Mouse (Mus musculus): Measurements from ENCODE around the gene Kcnq1. TPM values are rescaled to one million over a fixed set of nuclear protein-coding genes. Genes with fewer than 3 reads are reported as not detected.

Kcnq1 gene
- polyA plus RNA-seq, 1 experiment, result 0.01 TPM

DNA sequence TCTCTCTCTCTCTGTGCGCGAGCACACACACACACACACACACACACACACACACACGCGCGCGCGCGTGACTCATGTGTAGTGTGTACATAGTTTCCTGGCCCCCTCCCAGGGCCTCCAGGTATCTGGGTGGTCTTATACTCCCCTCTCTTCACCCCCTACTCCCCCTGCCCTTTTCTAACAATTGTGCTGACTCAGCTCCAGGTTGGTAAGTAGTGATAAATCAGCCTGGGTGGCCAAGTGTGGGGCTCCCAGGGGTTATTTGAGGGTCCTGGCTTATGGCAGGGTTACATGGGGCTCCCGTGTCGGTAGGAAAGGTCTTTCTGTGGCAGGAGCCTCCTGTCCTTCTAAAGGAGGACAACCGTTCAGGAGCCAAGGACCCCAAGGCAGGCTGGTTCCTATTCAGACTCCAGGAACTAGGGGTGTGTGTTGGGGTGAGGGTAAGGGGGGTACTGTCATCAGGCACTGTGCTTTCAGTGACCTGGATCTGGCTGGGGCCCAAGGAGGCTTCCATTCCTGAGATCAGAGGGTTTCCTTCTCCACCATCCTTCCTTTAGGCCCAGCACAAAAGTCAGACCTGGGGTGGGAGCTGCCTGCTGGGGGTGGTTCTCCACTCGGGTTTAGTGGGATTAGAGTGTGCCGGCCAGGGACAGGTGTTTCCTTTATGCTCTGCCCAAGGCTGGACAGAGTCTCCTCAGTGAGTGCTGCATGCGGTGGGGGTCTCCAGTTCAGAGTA, 52.7 kb downstream of the Kcnq1 start:
- Histone ChIP-seq H3K27me3 (ENCODE audit: control insufficient read depth) (peaks cover 7% of the 10 kb centered on the region), H3K9me3 (ENCODE audit: control insufficient read depth, low read length) (no peaks in the 10 kb centered on the region), H3K36me3 (ENCODE audit: control insufficient read depth) (no peaks in the 10 kb centered on the region), H3K4me1 (ENCODE audit: control insufficient read depth) (peaks cover 6% of the 10 kb centered on the region), H3K4me3 (replicated peaks) (no peak overlapping the region)
- TF ChIP-seq TAL1 (IDR thresholded peaks at IDR 0.05; ENCODE audit: low read length) (no peak), GATA1 (IDR thresholded peaks at IDR 0.05; ENCODE audit: low read length) (no peak)

DNA sequence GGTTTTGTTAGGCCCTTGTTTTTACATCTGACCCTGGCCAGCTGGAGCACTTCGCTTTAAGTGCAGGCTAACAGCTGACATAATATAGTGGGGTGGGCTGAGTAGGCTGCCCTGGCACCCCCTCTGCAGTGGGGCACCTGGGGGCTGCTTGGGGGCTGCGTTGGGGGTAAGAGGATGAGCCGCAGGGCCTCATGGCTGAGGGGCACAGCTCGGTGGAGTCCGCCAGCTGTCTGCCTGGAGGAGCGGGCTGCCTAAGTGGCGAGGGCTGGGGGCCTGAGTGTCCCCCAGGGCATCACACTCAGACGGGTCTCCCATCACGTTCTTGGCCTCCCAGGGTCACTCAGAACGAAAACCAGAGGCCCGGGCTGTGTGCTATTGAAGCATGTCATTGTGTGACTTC, 53.3 kb downstream of the Kcnq1 start:
- Histone ChIP-seq H3K4me1 (ENCODE audit: control insufficient read depth) (0 out of 2 replicates have a peak, but pooled peaks cover under 1% of the 10 kb centered on the region), H3K27me3 (ENCODE audit: control insufficient read depth) (peaks cover 6% of the 10 kb centered on the region), H3K4me3 (replicated peaks) (no peak overlapping the region), H3K9me3 (ENCODE audit: control insufficient read depth, low read length) (no peaks in the 10 kb centered on the region), H3K36me3 (ENCODE audit: control insufficient read depth) (no peaks in the 10 kb centered on the region)
- TF ChIP-seq TAL1 (IDR thresholded peaks at IDR 0.05; ENCODE audit: low read length), result no peak
- no peak for TF ChIP-seq GATA1 (IDR thresholded peaks at IDR 0.05; ENCODE audit: low read length)

DNA sequence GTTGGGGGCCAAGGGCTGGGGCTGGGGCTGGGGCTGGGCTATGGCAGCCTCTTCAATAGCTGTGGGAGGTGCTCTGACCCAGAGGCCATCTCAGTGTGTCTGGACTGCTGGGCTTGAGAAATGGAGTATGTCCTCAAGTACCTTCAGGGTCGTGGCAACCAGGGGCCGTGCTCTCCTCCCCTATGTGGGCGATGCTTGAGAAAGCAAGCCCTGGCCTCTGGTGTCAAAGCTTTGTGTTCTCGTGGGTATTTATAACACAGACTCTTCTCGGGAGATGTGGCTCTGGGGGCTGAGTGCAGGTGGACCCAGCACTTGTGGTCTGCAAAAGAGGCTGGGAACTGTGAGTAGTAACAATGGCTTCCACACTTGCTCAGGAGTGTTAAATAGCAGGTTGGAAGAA, 53.9 kb downstream of the Kcnq1 start:
- Histone ChIP-seq H3K9me3 (ENCODE audit: control insufficient read depth, low read length) (no peaks in the 10 kb centered on the region), H3K4me1 (ENCODE audit: control insufficient read depth) (no peaks in the 10 kb centered on the region), H3K36me3 (ENCODE audit: control insufficient read depth) (no peaks in the 10 kb centered on the region), H3K27me3 (ENCODE audit: control insufficient read depth) (no peaks in the 10 kb centered on the region), H3K4me3 (replicated peaks) (no peak overlapping the region)
- TF ChIP-seq GATA1 (IDR thresholded peaks at IDR 0.05; ENCODE audit: low read length) (no peak), TAL1 (IDR thresholded peaks at IDR 0.05; ENCODE audit: low read length) (no peak)

- Histone ChIP-seq H3K4me3 (replicated peaks) (no peak overlapping the region), H3K27me3 (ENCODE audit: control insufficient read depth) (no peaks in the 10 kb centered on the region), H3K36me3 (ENCODE audit: control insufficient read depth) (no peaks in the 10 kb centered on the region), H3K9me3 (ENCODE audit: control insufficient read depth, low read length) (no peaks in the 10 kb centered on the region), H3K4me1 (ENCODE audit: control insufficient read depth) (no peaks in the 10 kb centered on the region)
- TF ChIP-seq TAL1 (IDR thresholded peaks at IDR 0.05; ENCODE audit: low read length) (no peak), GATA1 (IDR thresholded peaks at IDR 0.05; ENCODE audit: low read length) (no peak)
These were observed 55.9 kb downstream of the Kcnq1 start for GRCm38 (mm10) chr7:143162051-143162450.

DNA sequence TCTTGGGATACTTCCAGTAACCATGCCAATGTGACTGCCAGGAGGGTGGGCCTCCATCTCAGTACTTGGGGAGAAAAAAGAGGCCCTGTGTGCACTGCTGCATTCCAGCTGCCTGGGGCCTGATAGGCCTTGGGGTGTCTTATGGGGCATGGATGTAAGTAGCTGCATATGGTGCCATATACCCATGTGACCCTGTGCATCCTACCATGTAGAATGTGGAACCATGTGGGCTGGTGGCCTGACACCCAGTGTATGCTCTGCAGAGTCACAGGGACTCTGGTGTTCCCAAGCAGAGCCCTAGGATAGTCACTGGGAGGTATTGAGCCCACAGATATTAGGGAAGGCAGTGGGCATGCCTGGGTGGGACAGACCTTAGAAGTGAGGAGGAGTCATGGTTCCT, 57.9 kb downstream of the Kcnq1 start:
- H3K4me3 ChIP-seq (replicated peaks), result no peak overlapping the region
- H3K4me1 ChIP-seq (ENCODE audit: control insufficient read depth), result no peaks in the 10 kb centered on the region
- no peaks in the 10 kb centered on the region for H3K27me3 ChIP-seq (ENCODE audit: control insufficient read depth)
- no peaks in the 10 kb centered on the region for H3K36me3 ChIP-seq (ENCODE audit: control insufficient read depth)
- TF ChIP-seq GATA1 (IDR thresholded peaks at IDR 0.05; ENCODE audit: low read length) (no peak), TAL1 (IDR thresholded peaks at IDR 0.05; ENCODE audit: low read length) (no peak)
- H3K9me3 ChIP-seq (ENCODE audit: control insufficient read depth, low read length), result no peaks in the 10 kb centered on the region

- peaks cover 3% of the 10 kb centered on the region for H3K4me1 ChIP-seq (ENCODE audit: control insufficient read depth)
- no peaks in the 10 kb centered on the region for H3K27me3 ChIP-seq (ENCODE audit: control insufficient read depth)
- H3K4me3 ChIP-seq (replicated peaks), result no peak overlapping the region
- no peaks in the 10 kb centered on the region for H3K9me3 ChIP-seq (ENCODE audit: control insufficient read depth, low read length)
- no peaks in the 10 kb centered on the region for H3K36me3 ChIP-seq (ENCODE audit: control insufficient read depth)
- TF ChIP-seq TAL1 (IDR thresholded peaks at IDR 0.05; ENCODE audit: low read length) (no peak), GATA1 (IDR thresholded peaks at IDR 0.05; ENCODE audit: low read length) (no peak)
These were observed 59.6 kb downstream of the Kcnq1 start for GRCm38 (mm10) chr7:143165687-143166265.

- Histone ChIP-seq H3K27me3 (ENCODE audit: control insufficient read depth) (no peaks in the 10 kb centered on the region), H3K36me3 (ENCODE audit: control insufficient read depth) (no peaks in the 10 kb centered on the region), H3K9me3 (ENCODE audit: control insufficient read depth, low read length) (no peaks in the 10 kb centered on the region), H3K4me1 (ENCODE audit: control insufficient read depth) (peaks cover 3% of the 10 kb centered on the region), H3K4me3 (replicated peaks) (no peak overlapping the region)
- no peak for TF ChIP-seq GATA1 (IDR thresholded peaks at IDR 0.05; ENCODE audit: low read length)
- no peak for TF ChIP-seq TAL1 (IDR thresholded peaks at IDR 0.05; ENCODE audit: low read length)
These were observed 61.1 kb downstream of the Kcnq1 start for GRCm38 (mm10) chr7:143167275-143167674.

- H3K4me3 ChIP-seq (replicated peaks), result no peak overlapping the region
- H3K27me3 ChIP-seq (ENCODE audit: control insufficient read depth), result no peaks in the 10 kb centered on the region
- no peaks in the 10 kb centered on the region for H3K36me3 ChIP-seq (ENCODE audit: control insufficient read depth)
- no peaks in the 10 kb centered on the region for H3K9me3 ChIP-seq (ENCODE audit: control insufficient read depth, low read length)
- TF ChIP-seq GATA1 (IDR thresholded peaks at IDR 0.05; ENCODE audit: low read length) (no peak), TAL1 (IDR thresholded peaks at IDR 0.05; ENCODE audit: low read length) (no peak)
- peaks cover 3% of the 10 kb centered on the region for H3K4me1 ChIP-seq (ENCODE audit: control insufficient read depth)
These were observed 63.2 kb downstream of the Kcnq1 start for GRCm38 (mm10) chr7:143169371-143169770.

DNA sequence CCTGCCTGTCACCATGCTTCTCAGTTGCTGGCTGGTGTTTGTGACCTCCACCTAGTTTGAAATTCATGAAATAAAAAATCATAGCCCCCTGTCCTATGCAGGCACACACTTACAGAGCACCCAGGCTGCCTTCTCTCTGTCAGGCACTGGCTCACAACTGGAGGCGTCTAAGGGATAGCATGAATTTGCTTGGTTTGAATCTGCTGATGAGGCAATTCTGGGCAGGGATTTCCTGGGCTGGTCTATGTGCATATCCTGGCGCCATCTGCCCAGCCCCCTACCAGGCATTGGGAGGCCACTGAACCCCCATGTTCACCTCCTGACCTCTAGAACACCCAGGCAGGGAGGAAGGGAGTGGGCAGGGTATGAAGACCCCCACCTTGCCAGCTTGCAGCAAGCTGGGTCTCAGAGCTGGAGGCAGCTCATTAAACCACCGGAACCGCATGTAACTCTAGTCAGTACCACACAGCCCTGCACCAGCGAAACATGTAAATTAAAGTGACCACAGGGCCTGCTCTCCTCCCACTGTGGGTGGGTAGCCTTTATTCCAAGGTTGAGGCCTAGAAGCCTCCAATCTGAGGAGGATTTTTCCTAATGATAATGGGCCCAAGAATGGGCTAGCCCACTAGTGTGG, 66.9 kb downstream of the Kcnq1 start:
- Histone ChIP-seq H3K9me3 (ENCODE audit: control insufficient read depth, low read length) (no peaks in the 10 kb centered on the region), H3K4me3 (replicated peaks) (no peak overlapping the region), H3K4me1 (ENCODE audit: control insufficient read depth) (peaks cover 3% of the 10 kb centered on the region), H3K27me3 (ENCODE audit: control insufficient read depth) (no peaks in the 10 kb centered on the region), H3K36me3 (ENCODE audit: control insufficient read depth) (no peaks in the 10 kb centered on the region)
- TF ChIP-seq GATA1 (IDR thresholded peaks at IDR 0.05; ENCODE audit: low read length) (no peak), TAL1 (IDR thresholded peaks at IDR 0.05; ENCODE audit: low read length) (no peak)
